Mouse (Mus musculus) retina, postnatal 1 day (tissue): ENCODE data around the gene Gm21304.
"Not testable (repeated sequence)": the region's sequence is repeated elsewhere in the genome, so short reads cannot be mapped to it uniquely, and the experiment has no call there.

Source experiments
- DNase-seq: peaks from one replicate; pipeline ENCODE4 v3.0.0-alpha.2; 2012

The Gm21304 gene

DNA sequence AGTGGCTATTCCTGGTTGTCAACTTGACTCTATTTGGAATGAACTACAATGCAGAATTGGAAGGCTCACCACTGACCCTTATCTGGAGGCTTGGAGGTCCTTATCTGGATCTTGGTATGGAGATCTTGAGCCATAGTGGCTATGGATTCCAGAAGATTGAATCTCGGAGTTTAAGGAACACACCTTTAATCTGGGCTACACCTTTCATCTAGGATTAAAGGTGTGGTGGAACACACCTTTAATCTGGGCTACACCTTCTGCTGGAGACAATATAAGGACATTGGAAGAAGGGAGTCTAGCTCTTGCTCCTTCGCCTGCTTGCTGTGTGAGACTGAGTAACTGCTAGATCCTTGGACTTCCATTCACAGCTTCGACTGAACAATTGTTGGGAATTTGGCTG lies at the start of gene Gm21304:
Gm21304 (plus strand) TSS at position 301 of the 400 bp plus-strand sequence.
- DNase-seq: not testable (repeated sequence)

DNA sequence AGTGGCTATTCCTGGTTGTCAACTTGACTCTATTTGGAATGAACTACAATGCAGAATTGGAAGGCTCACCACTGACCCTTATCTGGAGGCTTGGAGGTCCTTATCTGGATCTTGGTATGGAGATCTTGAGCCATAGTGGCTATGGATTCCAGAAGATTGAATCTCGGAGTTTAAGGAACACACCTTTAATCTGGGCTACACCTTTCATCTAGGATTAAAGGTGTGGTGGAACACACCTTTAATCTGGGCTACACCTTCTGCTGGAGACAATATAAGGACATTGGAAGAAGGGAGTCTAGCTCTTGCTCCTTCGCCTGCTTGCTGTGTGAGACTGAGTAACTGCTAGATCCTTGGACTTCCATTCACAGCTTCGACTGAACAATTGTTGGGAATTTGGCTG lies 25.6 kb upstream of the Gm21304 start, which contains the start of gene Gm21293:
Gm21293 (plus strand) TSS at position 301 of the 400 bp plus-strand sequence.
- DNase-seq: not testable (repeated sequence)

DNA sequence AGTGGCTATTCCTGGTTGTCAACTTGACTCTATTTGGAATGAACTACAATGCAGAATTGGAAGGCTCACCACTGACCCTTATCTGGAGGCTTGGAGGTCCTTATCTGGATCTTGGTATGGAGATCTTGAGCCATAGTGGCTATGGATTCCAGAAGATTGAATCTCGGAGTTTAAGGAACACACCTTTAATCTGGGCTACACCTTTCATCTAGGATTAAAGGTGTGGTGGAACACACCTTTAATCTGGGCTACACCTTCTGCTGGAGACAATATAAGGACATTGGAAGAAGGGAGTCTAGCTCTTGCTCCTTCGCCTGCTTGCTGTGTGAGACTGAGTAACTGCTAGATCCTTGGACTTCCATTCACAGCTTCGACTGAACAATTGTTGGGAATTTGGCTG lies 17.1 kb upstream of the Gm21304 start, which contains the start of gene Gm6763:
Gm6763 (plus strand) TSS at position 301 of the 400 bp plus-strand sequence.
- DNase-seq: not testable (repeated sequence)

DNA sequence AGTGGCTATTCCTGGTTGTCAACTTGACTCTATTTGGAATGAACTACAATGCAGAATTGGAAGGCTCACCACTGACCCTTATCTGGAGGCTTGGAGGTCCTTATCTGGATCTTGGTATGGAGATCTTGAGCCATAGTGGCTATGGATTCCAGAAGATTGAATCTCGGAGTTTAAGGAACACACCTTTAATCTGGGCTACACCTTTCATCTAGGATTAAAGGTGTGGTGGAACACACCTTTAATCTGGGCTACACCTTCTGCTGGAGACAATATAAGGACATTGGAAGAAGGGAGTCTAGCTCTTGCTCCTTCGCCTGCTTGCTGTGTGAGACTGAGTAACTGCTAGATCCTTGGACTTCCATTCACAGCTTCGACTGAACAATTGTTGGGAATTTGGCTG lies 8.6 kb upstream of the Gm21304 start, which contains the start of gene Gm8764:
Gm8764 (plus strand) TSS at position 301 of the 400 bp plus-strand sequence.
- DNase-seq: not testable (repeated sequence)

DNA sequence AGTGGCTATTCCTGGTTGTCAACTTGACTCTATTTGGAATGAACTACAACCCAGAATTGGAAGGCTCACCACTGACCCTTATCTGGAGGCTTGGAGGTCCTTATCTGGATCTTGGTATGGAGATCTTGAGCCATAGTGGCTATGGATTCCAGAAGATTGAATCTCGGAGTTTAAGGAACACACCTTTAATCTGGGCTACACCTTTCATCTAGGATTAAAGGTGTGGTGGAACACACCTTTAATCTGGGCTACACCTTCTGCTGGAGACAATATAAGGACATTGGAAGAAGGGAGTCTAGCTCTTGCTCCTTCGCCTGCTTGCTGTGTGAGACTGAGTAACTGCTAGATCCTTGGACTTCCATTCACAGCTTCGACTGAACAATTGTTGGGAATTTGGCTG lies 8.4 kb downstream of the Gm21304 start, which contains the start of gene Gm21312:
Gm21312 (plus strand) TSS at position 301 of the 400 bp plus-strand sequence.
- DNase-seq: not testable (repeated sequence)

DNA sequence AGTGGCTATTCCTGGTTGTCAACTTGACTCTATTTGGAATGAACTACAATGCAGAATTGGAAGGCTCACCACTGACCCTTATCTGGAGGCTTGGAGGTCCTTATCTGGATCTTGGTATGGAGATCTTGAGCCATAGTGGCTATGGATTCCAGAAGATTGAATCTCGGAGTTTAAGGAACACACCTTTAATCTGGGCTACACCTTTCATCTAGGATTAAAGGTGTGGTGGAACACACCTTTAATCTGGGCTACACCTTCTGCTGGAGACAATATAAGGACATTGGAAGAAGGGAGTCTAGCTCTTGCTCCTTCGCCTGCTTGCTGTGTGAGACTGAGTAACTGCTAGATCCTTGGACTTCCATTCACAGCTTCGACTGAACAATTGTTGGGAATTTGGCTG lies 16.9 kb downstream of the Gm21304 start, which contains the start of gene Gm20765:
Gm20765 (plus strand) TSS at position 301 of the 400 bp plus-strand sequence.
- DNase-seq: not testable (repeated sequence)

DNA sequence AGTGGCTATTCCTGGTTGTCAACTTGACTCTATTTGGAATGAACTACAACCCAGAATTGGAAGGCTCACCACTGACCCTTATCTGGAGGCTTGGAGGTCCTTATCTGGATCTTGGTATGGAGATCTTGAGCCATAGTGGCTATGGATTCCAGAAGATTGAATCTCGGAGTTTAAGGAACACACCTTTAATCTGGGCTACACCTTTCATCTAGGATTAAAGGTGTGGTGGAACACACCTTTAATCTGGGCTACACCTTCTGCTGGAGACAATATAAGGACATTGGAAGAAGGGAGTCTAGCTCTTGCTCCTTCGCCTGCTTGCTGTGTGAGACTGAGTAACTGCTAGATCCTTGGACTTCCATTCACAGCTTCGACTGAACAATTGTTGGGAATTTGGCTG lies 25.4 kb downstream of the Gm21304 start, which contains the start of gene Gm4340:
Gm4340 (plus strand) TSS at position 301 of the 400 bp plus-strand sequence.
- DNase-seq: not testable (repeated sequence)

DNA sequence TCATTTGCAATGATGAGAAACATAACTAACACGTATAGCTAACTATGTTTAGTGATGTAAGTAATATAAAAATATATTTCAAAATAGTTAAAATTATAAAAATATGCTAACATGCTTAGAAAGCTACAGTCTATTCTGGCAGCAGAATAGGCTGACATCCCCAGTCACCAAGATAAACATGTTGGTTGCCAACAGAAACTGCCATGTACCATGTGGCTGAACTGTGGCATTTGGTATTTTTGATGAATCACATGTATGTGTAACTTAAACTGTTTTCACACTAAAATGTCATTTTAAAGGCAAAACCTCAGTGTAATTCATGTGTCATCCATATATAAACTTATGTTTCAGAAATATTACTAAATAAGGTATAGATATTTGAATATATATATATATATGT lies 41.3 kb downstream of the Gm21304 start:
- DNase-seq: no peak

DNA sequence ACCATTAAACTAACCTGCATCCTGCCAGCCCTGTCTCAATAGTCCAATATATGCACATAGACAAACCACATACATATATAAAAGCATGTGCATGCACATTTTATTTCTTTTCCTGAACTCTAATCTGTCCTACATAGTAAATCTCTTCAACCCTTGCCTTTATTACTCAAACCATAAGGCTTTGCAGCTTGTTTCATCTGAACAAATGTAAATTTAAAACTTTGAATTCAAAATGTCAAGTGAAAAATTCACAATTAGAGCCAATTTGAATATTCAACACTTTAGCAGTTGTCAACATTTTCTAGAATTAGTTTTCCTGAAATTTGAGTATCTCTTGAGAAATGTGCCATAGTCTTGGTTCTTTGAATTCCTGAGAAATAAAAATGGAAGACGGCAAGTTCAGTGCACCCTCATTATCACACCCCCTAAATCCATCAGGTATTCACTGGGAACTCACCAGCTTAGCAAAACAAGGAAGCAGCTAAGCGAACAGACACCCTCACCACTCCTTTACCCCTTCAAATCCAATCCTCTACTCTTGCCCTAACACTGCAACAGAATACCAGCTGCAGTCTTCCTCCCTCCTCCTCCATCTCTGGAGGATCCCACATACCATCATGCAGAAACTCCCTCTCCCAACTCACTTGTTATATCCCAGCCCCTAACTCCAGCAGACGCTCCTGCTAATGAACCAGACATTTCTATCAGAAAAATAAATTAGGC lies 42.1 kb downstream of the Gm21304 start:
- DNase-seq: no peak

DNA sequence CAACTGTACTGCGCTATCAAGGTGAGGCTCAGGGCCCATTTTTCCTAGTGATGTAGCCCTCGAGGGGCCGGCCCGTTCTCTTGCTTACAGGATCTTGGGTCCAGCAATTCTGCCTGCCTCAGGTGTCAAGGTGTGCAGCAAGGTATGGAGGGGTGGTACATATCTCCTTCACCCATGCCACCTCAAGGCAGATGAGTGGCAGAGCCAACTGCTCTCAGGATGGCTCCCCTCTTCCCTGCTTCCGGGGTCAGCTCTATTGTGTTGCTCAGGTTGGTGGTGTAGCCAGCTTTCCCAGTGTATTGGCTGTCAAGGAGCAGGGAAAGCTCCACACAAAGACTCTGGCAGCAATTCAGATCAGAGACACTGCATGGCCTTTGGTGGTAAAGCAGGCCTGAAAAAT lies 46.2 kb downstream of the Gm21304 start:
- DNase-seq: no peak
